Mouse (Mus musculus): ENCODE data around the gene Aym1.

The Aym1 gene

DNA sequence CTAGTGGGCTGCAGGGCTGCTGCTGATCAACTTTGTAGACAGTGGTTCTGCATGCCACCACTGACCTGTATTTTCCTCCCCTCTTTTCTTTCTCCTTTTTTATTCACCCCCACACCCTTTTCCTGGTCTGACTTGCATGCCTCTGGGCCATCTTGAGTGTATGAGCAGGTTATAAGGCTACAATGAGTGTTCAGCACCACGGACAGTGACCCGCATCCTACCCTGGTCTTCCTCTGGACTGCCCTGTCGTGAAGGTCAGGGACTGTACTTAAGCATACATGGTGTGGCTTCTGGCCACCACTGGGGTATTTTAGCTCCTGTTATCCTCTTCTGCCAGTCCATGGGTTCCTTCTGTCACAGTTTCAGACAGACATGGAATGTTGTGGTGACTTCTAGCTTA lies 50.3 kb downstream of the Aym1 start:
- DNase-seq (ENCODE audit: low spot score): peak; percentile 85
